Mouse (Mus musculus) thymus, adult 2 months (tissue): ENCODE data around the gene Slc39a11.

ENCODE experiments used
- CTCF ChIP-seq: fragments of 200-500 bp; IDR thresholded peaks from 2 replicates; pipeline ENCODE4 v1.5.1; 2012; ENCODE audit warnings: mild to moderate bottlenecking, control low read depth, low read length, moderate library complexity, borderline replicate concordance; ENCODE audit not compliant: control insufficient read depth, poor library complexity, insufficient read depth; ENCODE audit errors: extremely low read depth
- POLR2A ChIP-seq: fragments of 200-500 bp; IDR thresholded peaks from 2 replicates; pipeline ENCODE4 v1.6.1; 2012; ENCODE audit warnings: mild to moderate bottlenecking, low read length, control low read depth, moderate library complexity; ENCODE audit not compliant: control insufficient read depth, poor library complexity, insufficient read depth; ENCODE audit errors: extremely low read depth

- TF ChIP-seq CTCF = no peak
- no peak for TF ChIP-seq POLR2A
Observed at GRCm38 (mm10) chr11:113266706-113267105, 383.2 kb downstream of the Slc39a11 start.
